Mouse (Mus musculus) Patski (cell line): Measurements from ENCODE around the gene AC153137.1. TPM values are rescaled to one million over a fixed set of nuclear protein-coding genes. Genes with fewer than 3 reads are reported as not detected.
"Not testable (repeated sequence)": the region's sequence is repeated elsewhere in the genome, so short reads cannot be mapped to it uniquely, and the experiment has no call there.

ENCODE experiments used
- ATAC-seq: fragments of 100-300 bp; one replicate; pipeline ENCODE4 v1.8.0; 2021
- CTCF ChIA-PET: fragments of 350-600 bp; sonication (Branson Sonifier 250); formaldehyde crosslinking; loops from one replicate; lab custom pipeline; 2022; ENCODE audit warnings: inconsistent platforms; lab: Charles Lee
- POLR2A ChIA-PET: fragments of 350-600 bp; sonication (Branson Sonifier 250); formaldehyde crosslinking; loops from one replicate; lab custom pipeline; 2022; ENCODE audit warnings: antibody characterized with exemption, inconsistent platforms; lab: Charles Lee
- DNase-seq: peaks from one replicate; pipeline ENCODE4 v3.0.0-alpha.2; 2011; ENCODE audit warnings: low read depth, low spot score
- H3K27me3 ChIP-seq: fragments of 371-371 bp; one replicate; pipeline ENCODE4 v1.5.1; 2021
- CTCF ChIP-seq: fragments of 100-300 bp; IDR thresholded peaks from one replicate; pipeline ENCODE4 v1.5.1; 2021
- in situ Hi-C: fragments of 300-500 bp; cut with MboI; formaldehyde crosslinking; loops from 3 replicates; pipeline ENCODE4 v1.11.1; 2018; ENCODE audit warnings: low pct_unique_long_range_greater_than_20kb, mixed read lengths
- polyA plus RNA-seq: library from polyadenylated mRNA; unstranded; gene quantifications from one replicate; pipeline ENCODE4 v1.2.3, GENCODE M21; 2021

Gene AC153137.1
- not detected for polyA plus RNA-seq

DNA sequence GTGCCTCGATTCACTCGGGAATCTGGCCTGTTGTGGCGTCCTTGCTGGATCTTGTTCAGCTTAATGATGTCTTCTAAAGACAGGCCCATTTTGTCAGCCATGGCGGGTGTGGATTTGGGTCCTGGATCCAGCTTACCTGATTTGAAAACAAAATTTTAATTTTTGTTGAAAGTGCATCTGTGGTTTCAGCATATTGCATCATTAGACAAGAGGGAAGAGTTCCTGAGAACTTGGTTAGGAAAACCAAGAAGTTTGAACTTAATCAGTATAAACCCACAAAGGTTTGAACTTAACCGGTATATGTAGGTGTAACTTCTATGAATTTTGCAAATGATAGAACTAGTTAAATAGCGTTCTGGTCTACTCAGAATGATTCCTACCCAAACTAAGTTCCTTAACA, at the start of gene AC153137.1:
Gene AC153137.1, minus strand, starts transcription at position 101 of the 400 bp plus-strand sequence.
- POLR2A ChIA-PET, CTCF ChIA-PET, in situ Hi-C loops, ATAC-seq, DNase-seq, H3K27me3 ChIP-seq: not testable (repeated sequence)

DNA sequence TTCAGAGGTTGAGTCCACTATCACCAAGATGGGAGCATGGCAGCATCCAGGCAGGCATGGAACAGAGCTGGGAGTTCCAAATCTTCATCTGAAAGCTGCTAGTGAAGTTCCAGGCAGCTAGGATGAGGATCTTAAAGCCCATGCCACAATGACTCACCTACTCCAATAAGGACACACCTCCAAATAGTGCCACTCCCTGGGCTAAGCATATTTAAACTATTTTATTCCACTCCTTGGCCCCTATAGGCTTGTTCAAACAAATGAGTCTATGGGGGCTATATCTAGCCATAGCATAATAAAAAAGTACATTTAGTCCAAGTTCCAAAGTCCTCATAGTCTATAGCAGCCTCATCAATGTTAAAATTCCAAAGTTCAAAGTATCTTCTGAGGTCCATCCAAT, 45.4 kb upstream of the AC153137.1 start:
- ChIA-PET POLR2A (no interaction called here), CTCF (interaction anchor here (0.9 kb wide), 1 partner anchor 13 kb away, joined by 3 read pairs; no protein-coding TSS in a partner anchor)
- ATAC-seq, result no peak
- DNase-seq, result no peak
- no peaks in the 10 kb centered on the region for H3K27me3 ChIP-seq
- TF ChIP-seq CTCF, result no peak
- in situ Hi-C loops, result no loop called here

DNA sequence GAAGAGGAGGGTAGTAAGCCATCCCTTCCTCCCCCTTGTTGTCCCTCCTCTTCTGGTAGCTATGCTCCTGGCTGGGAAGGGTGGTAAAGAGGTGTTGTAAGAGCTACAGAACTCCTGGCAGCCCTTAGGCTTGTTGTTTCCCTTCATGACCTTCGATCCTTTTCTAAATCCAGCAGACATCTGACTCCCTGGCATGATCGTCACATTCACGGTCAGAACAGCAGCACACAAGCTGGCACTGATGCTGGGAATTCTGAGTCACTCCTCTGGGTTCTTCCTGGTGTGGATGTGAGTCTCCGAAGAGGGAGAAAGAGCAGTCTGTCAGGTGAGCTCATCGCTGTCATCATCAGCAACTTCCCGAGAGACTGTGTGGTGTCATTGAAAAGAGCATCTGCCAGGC, 41.5 kb upstream of the AC153137.1 start:
- in situ Hi-C loops, result no loop called here
- DNase-seq, result peak; percentile 57
- CTCF ChIA-PET, result interaction anchor here (1.2 kb wide), 1 partner anchor 135 kb away, joined by 3 read pairs; no protein-coding TSS in a partner anchor
- H3K27me3 ChIP-seq, result no peaks in the 10 kb centered on the region
- POLR2A ChIA-PET, result no interaction called here
- peak; percentile 89 for ATAC-seq
- TF ChIP-seq CTCF, result no peak

GRCm38 (mm10) chr1:31017377-31017776, 39.6 kb upstream of the AC153137.1 start:
- ATAC-seq, result no peak
- CTCF ChIA-PET, result no interaction called here
- POLR2A ChIA-PET, result no interaction called here
- in situ Hi-C loops, result no loop called here
- TF ChIP-seq CTCF, result no peak
- DNase-seq, result no peak
- no peaks in the 10 kb centered on the region for H3K27me3 ChIP-seq

- no peak for DNase-seq
- CTCF ChIA-PET, result no interaction called here
- no peak for TF ChIP-seq CTCF
- no peaks in the 10 kb centered on the region for H3K27me3 ChIP-seq
- in situ Hi-C loops, result no loop called here
- ATAC-seq, result no peak
- POLR2A ChIA-PET, result no interaction called here
Observed at GRCm38 (mm10) chr1:31016068-31016467, 38.3 kb upstream of the AC153137.1 start.

DNA sequence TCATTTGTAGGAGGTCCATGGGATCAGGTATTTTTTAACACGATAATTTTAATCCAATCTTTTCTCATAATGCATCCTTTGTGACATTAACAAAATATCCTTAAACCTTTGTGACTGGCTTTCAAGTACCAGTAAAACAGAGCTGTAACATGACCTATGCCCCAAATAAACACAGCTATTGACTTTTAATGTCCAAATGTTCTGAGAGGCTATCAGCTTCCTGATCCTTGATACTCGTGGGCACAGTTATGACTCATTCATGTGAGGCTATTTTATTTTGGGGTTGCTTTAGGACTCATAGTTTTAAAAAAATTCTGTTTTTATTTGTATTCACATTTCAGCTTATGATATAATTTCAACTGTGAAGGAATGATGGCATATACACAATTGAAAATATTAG, 37.5 kb upstream of the AC153137.1 start:
- no peak for TF ChIP-seq CTCF
- ChIA-PET CTCF (no interaction called here), POLR2A (no interaction called here)
- in situ Hi-C loops, result no loop called here
- DNase-seq (no peak), ATAC-seq (no peak)
- no peaks in the 10 kb centered on the region for H3K27me3 ChIP-seq

DNA sequence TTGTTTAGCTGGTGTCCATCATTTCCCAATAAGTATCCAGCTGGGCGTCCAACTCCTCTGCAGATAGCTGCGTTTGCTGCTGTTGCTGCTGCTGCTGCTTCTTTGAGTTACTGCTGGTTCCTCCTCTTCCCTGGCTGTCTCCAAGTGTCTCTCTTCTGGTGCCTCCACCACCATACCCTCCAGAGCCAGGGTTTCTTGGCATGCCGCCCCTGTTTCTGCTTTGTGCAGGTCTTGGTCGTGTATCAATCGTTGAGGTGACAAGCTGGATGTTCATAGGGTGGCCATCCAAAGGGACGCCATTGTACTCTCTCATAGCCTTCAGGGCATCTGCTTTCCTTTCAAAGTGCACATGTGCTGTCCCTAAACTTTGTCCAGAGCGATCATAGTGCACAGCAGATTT, 529 bp downstream of the AC153137.1 start:
- POLR2A ChIA-PET, H3K27me3 ChIP-seq, ATAC-seq, in situ Hi-C loops, DNase-seq, CTCF ChIA-PET: not testable (repeated sequence)

DNA sequence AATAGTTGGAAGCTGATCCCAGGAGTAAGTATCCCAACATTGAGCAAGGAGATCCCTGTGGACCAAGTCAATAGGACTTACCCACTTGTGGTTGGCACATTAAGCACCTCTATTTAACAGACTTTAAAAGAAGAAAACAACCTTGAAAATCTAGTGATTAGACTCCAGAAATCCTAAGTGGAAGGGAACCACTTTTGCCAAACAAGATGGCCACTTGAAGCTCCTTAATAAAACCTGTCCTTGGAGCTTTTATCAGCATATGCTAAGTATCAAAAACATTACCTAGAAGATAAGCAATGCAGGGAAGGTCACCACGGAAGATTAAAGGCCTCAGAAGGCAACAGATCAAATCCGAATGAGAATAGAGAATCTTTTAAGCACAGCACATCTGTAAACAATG, 26.0 kb downstream of the AC153137.1 start:
- H3K27me3 ChIP-seq, result no peaks in the 10 kb centered on the region
- CTCF ChIA-PET, result interaction anchor here (2.4 kb wide), 1 partner anchor 174 kb away, joined by 5 read pairs; no protein-coding TSS in a partner anchor
- ATAC-seq, result no peak
- DNase-seq, result no peak
- no peak for TF ChIP-seq CTCF
- in situ Hi-C loops, result loop anchor here (5.0 kb wide), 1 partner anchor 201 kb away; no protein-coding TSS in a partner anchor
- POLR2A ChIA-PET, result interaction anchor here (0.7 kb wide), 1 partner anchor 11 kb away, joined by 8 read pairs; no protein-coding TSS in a partner anchor

- H3K27me3 ChIP-seq, result no peaks in the 10 kb centered on the region
- ChIA-PET POLR2A (no interaction called here), CTCF (interaction anchor here (2.4 kb wide), 1 partner anchor 173 kb away, joined by 5 read pairs; no protein-coding TSS in a partner anchor)
- in situ Hi-C loops, result loop anchor here (5.0 kb wide), 1 partner anchor 202 kb away; no protein-coding TSS in a partner anchor
- DNase-seq (no peak), ATAC-seq (no peak)
- TF ChIP-seq CTCF, result no peak
Observed at GRCm38 (mm10) chr1:30950456-30950835, 27.3 kb downstream of the AC153137.1 start.

DNA sequence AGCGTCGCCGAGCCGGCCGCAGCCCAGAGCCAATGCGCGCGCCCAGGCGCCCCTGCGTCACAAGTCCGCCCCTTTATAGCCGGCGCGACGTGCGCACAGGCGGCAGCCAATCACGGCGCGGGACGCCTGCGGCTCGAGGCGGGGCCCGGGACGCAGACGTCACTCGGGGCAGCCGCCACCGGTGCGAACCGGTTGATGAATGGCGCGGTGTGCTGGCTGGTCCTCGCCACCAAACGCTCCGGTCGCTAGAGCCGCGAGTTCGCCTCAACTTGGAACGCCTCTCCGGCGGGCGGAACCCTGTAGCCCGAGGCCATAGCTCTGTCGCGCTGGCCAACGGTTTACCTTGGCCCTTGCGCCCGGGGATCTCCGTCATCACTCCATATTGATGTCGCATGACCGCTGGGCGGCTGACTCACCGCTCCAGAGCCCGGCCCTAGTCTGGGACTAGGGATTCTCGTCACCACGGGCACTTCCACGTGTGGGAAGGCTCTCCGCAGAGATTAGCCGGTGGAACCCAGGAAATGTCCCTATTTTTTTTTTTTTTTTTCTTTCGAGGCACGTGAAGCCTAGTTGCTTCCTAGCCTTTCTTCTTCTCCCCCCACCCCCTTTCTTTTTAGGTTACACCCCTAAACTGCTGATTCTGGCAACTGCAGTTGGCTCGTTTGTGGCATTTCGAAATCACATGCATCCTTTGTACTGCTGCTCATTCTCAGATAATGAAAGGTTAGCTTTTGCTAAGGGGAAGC, 27.9 kb downstream of the AC153137.1 start:
- no peak for TF ChIP-seq CTCF
- in situ Hi-C loops, result loop anchor here (5.0 kb wide), 1 partner anchor 202 kb away; no protein-coding TSS in a partner anchor

More for the DNA sequence above, 27.9 kb downstream of the AC153137.1 start:
- H3K27me3 ChIP-seq, result no peaks in the 10 kb centered on the region
- ChIA-PET CTCF (interaction anchor here (2.4 kb wide), 1 partner anchor 172 kb away, joined by 5 read pairs; no protein-coding TSS in a partner anchor), POLR2A (no interaction called here)
- peak; percentile 80 for DNase-seq
- ATAC-seq, result peak; percentile 90
